Mouse (Mus musculus): ENCODE measurements around the gene Sugt1.

The Sugt1 gene

GRCm38 (mm10) chr14:79587139-79587851, at the start of gene Sugt1:
Gene Sugt1, plus strand, starts transcription at chr14:79587691.
- peak; percentile 95 for DNase-seq (ENCODE audit: low spot score)

DNA sequence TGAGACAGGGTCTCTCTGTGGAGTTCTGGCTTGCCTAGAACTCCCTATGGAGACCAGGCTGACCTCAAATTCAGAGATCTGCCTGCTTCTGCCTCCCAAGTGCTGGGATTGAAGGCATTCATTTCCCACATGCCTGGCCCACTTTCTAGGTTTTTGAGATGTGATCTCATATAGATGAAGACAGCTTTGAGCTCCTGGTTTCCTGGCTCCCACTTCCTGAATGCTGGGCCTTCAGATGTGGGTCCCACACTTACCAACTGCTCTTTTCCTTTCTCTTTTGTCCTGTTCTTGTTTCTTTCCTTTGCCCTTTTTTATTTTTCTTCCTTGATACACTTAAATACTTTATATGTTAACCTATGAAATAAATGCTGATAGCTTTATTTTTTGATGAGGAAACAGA, 49.6 kb upstream of the Sugt1 start:
- DNase-seq (ENCODE audit: low spot score), result no peak

DNA sequence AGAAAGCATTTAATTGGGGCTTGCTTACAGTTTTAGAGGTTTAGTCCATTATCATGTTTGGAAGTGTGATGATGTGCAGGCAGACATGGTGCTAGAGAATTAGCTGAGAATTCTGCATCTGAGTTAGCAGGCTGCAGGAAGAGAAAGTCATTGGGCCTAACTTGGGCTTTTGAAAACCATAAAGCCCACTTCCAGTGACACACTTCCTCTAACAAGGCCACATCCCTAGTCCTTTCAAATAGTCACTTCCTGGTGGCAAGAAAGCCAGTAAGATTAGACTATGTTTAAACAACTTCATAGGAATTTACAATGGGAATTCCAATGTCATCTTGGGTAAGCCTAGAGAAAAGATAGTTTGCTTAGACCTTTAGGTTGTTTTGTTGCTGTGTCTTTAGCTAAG, 45.9 kb upstream of the Sugt1 start:
- DNase-seq (ENCODE audit: low spot score), result no peak

DNA sequence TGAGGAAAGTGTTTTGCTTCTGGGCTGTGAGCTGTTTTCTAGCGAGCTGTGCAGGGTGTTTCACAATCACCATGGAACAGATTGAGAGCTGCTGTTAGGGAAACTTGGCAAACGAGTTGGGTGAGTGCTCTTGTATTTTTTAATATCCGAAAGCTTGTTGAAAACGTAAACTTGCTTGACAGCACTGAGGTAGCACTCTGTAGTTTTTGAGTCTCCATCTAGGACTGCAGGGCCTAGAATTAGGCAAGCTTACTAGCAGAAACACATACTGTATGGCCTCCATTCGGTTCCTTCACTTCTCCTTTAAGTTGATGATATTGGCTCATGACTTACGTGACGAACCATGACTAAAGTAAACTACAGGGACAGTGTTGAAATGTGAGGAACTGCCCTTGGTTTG, 38.1 kb upstream of the Sugt1 start:
- peak; percentile 14 for DNase-seq (ENCODE audit: low spot score)

- DNase-seq (ENCODE audit: low spot score), result no peak
Observed at GRCm38 (mm10) chr14:79551929-79552328, 35.6 kb upstream of the Sugt1 start.

GRCm38 (mm10) chr14:79552854-79553253, 34.6 kb upstream of the Sugt1 start:
- DNase-seq (ENCODE audit: low spot score), result no peak

- no peak for DNase-seq (ENCODE audit: low spot score)
Observed at GRCm38 (mm10) chr14:79557796-79558195, 29.7 kb upstream of the Sugt1 start.

- DNase-seq (ENCODE audit: low spot score), result no peak
Observed at GRCm38 (mm10) chr14:79562745-79563144, 24.7 kb upstream of the Sugt1 start.

GRCm38 (mm10) chr14:79564784-79565183, 22.7 kb upstream of the Sugt1 start:
- DNase-seq (ENCODE audit: low spot score), result no peak

GRCm38 (mm10) chr14:79573482-79574191, 13.9 kb upstream of the Sugt1 start:
- DNase-seq (ENCODE audit: low spot score), result peak; percentile 24

DNA sequence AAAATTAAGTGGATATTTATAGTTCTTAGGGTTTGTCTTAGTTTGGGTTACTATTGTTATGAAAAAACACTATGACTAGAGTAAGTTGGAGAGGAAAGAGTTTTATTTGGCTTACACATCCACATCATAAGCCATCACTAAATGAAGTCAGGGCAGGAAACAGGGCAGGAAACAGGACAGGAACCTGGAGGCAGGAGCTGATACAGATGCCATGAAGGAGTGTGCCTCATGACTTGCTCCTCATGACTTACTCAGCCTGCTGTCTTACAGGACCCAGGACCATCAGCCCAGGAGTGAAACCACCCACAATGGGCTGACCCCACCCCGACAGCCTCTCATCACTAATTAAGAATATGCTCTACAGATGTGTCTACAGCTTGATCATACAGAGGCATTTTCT, 13.1 kb upstream of the Sugt1 start:
- no peak for DNase-seq (ENCODE audit: low spot score)

GRCm38 (mm10) chr14:79583526-79584245, 3.8 kb upstream of the Sugt1 start:
- no peak for DNase-seq (ENCODE audit: low spot score)

DNA sequence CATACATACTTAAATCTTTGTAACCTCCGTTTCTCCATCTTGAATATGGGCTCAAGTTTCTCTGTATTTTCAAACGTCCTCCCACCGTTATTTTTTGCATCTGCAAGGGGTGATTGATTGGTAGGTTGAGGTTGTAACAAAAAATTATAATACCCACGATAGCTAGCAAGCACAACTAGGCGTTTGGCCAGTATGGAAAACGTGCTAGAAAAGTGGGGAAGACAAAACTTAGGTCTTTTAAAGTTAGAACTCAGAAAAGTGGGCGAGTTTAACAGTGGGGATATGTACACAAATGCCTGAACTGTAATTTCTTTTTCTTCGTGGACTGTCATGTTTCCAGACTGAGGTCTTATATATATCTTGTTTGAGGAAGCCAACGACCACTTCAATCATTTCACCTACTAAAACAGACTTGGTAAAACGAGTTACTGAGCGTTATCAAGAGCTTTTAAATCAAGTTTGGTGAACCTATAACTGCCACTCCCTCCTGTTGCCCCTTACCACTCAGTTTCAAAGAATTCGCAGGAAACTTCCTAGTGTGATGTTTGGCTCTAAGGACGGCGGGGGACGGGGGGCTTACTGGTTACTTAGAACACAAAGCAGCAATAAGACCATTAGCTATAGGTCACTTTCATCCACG, 872 bp upstream of the Sugt1 start:
- no peak for DNase-seq (ENCODE audit: low spot score)

- DNase-seq (ENCODE audit: low spot score), result peak; percentile 69
Observed at GRCm38 (mm10) chr14:79587852-79588229, 350 bp downstream of the Sugt1 start.

DNA sequence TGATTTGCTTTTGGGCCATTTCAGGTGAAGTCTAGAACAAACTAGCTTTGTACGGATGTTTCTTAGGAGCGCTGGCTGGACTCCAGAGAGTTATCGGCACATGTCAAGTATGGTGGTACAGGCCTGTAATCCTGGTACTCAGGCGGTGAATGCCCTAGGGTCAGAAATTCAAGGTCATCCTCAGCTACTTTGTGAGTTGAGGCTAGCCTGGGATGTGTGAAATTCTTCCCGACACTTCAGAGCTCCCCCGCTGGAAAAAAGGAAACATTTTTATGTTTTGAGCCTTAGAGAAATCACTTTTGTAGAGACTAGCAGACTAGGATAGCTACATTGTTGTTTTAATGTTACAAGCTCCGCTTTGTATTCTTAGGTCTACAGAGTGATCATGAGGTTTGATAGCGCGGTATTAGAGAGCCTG, 1.1 kb downstream of the Sugt1 start:
- DNase-seq (ENCODE audit: low spot score), result peak; percentile 78

DNA sequence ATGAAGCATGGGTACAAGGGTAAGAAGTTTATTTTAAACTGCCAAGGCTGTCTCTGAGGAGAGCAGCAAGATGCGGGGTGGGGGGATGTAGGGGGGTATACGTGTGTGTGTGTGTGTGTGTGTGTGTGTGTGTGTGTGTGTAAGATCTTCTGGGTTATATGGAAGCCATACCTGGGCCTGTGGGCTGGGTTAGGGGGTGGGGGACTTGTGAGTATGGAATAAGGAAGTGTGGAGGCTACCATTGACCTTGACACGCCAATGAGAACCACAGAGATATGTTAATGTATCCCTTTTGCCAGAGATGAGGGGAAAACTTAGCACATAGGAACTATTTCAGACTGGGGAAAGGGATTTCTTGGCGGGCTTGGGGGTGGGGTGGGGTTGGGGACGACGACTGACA, 1.9 kb downstream of the Sugt1 start:
- DNase-seq (ENCODE audit: low spot score), result no peak

DNA sequence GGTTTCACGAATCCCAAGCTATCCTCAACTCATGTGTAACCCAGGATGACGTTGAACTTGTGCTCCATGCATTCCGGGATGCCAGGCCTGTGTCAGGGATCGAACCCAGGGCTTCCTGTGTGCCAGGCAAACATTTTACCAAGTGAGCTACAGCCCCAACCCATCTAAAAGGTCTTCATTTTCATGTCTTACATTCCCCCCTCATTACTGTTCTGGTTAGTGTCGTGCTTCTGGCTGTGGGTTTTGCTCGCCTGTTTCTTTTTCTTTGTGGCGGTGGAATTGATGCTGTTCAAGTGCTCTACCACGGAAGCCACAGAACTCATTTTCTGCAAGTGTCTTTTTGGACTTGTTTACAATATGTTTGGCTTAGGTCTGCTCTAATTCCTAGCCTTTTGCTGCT, 3.4 kb downstream of the Sugt1 start:
- no peak for DNase-seq (ENCODE audit: low spot score)

DNA sequence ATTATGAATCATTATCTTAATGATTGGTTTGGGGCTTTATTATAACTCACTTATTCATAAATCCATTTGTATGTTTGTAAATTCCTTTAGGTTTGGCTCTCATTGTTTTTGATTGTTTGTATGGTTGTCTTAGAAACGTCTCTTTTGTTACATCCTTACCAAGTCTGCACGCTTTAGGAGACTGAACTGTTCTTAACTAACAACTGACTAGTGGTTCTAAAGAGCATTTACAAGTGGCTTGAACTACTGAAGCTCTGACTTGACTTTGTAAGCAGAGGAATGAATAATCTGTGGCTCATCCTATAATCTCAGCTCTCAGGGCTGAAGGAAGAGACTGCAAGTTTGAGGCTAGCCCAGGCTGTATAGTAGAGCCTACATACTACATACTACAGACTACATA, 4.1 kb downstream of the Sugt1 start:
- no peak for DNase-seq (ENCODE audit: low spot score)

DNA sequence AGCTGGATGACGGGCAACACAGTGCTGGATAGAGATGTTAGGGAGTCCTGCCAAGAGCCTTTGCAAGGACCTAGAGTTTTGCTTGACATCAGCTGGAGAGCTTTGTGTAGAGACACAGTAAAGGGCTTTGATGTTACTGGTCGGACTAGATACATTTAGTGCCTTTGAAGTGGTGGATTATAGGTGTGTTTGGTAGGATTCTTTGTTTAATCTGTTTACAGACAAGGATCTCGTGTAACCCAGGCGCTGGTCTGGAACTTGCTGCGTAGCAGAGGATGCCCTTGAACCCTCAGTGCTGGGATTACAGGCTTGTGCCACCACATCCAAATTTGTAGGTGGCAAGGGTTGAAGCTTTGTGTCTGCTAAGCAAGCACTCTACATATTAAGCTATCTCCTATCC, 6.6 kb downstream of the Sugt1 start:
- DNase-seq (ENCODE audit: low spot score), result no peak

GRCm38 (mm10) chr14:79596602-79597001, 9.1 kb downstream of the Sugt1 start:
- no peak for DNase-seq (ENCODE audit: low spot score)

- DNase-seq (ENCODE audit: low spot score), result no peak
Observed at GRCm38 (mm10) chr14:79605881-79606280, 18.4 kb downstream of the Sugt1 start.

DNA sequence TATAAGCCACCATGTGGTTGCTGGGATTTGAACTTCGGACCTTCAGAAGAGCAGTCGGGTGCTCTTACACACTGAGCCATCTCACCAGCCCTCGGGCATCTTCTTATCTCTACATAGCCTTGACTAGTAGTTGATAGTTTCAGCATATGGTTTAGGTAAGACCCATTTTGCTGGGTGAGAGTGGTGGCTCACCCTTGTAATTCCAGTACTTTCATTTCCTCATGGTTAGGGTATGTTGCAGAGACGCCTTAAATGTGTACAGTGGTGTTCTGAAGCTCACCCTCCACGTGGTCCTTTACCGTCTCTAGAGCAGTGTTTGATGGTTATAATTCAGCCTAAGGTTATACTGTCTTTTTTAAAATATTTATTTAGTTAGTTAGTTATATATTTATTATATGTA, 18.9 kb downstream of the Sugt1 start:
- DNase-seq (ENCODE audit: low spot score), result no peak

- DNase-seq (ENCODE audit: low spot score), result no peak
Observed at GRCm38 (mm10) chr14:79606867-79607266, 19.4 kb downstream of the Sugt1 start.

All from testis, postnatal 14 days (tissue).